Mouse (Mus musculus) embryonic fibroblast, embryonic 13.5 days (primary cell): ENCODE data around the gene Klf5.

Experiments
- CTCF ChIP-seq: IDR thresholded peaks from 2 replicates; pipeline ENCODE4 v1.5.1; 2011; ENCODE audit warnings: mild to moderate bottlenecking, control low read depth, low read length, moderate library complexity, borderline replicate concordance; ENCODE audit not compliant: insufficient read depth
- POLR2A ChIP-seq: IDR thresholded peaks from 2 replicates; pipeline ENCODE4 v1.6.1; 2011; ENCODE audit warnings: low read depth, mild to moderate bottlenecking, control low read depth, low read length, moderate library complexity

- TF ChIP-seq CTCF = no peak
- no peak for TF ChIP-seq POLR2A
Observed at GRCm38 (mm10) chr14:99339021-99339420, 40.5 kb downstream of the Klf5 start.
